Mouse (Mus musculus) lung, adult 2 months (tissue): ENCODE results near the gene Higd1c.

ENCODE experiments used
- CTCF ChIP-seq: fragments of 200-500 bp; IDR thresholded peaks from 2 replicates; pipeline ENCODE4 v1.5.1; 2011; ENCODE audit warnings: mild to moderate bottlenecking, low read length, control low read depth; ENCODE audit not compliant: insufficient read depth
- POLR2A ChIP-seq: fragments of 200-500 bp; IDR thresholded peaks from 2 replicates; pipeline ENCODE4 v1.6.1; 2011; ENCODE audit warnings: low read depth, mild to moderate bottlenecking, control low read depth, low read length, borderline replicate concordance; ENCODE audit errors: extremely low read depth

DNA sequence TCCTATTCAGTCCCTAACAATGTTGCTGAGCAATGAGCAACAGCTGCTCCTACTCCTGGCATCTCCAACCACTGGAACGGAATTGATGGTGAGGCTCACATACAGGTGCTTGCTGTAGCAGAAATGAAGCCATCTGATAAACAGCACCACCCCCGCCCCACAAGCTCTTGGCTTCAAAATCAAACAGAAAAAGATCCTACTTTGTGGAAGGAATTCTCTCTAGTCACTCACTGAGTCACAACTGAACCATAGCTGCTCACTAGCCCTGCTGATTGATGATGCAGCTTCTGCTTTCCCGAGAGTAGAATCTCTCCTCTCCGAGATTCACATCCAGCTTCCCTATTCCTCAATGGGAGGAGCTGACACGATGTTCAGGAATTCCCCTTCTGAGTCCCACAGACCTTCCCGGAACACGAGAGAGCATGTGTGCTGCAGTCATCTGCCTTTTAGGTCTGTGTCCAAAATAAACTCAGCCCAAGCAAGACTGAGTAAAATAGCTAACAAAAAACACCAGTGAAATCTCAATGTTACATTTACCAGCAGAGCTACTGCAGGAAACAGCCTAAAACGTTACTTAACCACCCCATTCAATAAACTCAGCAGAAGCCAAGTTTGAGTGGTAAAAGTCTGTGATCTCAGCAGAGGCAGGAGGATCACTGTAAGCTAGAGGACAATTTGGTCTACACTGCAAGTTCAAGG is 56.9 kb downstream of the Higd1c start:
- TF ChIP-seq CTCF: no peak
- TF ChIP-seq POLR2A: no peak
